Mouse (Mus musculus): ENCODE measurements around the gene Arid3a. TPM values are rescaled to one million over a fixed set of nuclear protein-coding genes. Genes with fewer than 3 reads are reported as not detected.

The Arid3a gene
- 2.3 TPM for polyA plus RNA-seq (2014; fragmentation: Illumina TruSeq; extraction: RNeasy Lipid Tissue Mini Kit (QIAGEN cat#74804); ENCODE audit: low replicate concordance)

GRCm38 (mm10) chr10:79926491-79927323 lies at the start of gene Arid3a:
Gene Arid3a (plus strand): TSS chr10:79927043.

DNA sequence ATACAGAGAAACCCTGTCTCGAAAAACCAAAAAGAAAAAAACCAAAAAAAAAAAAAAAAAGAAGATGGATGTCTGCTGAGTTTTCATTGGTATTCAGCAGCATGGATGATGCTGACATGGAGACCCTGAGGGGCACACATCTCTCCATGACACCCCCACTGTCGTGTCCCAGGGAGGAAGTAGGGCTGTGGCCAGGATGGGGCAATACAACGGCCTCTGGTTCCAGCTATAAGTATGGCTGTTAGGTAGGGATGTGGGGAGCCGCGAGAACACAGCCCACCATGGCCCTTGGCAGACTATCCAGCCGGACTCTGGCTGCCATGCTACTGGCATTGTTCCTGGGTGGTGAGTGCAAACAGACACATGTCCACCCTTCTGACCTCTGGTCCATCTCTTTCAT lies 40.8 kb upstream of the Arid3a start, which contains the start of gene Elane:
Gene Elane, plus strand, starts transcription at position 194 of the 400 bp plus-strand sequence.

GRCm38 (mm10) chr10:79890670-79891069 lies 36.2 kb upstream of the Arid3a start, which contains the start of gene Cfd:
Gene Cfd (plus strand): TSS chr10:79890853.

DNA sequence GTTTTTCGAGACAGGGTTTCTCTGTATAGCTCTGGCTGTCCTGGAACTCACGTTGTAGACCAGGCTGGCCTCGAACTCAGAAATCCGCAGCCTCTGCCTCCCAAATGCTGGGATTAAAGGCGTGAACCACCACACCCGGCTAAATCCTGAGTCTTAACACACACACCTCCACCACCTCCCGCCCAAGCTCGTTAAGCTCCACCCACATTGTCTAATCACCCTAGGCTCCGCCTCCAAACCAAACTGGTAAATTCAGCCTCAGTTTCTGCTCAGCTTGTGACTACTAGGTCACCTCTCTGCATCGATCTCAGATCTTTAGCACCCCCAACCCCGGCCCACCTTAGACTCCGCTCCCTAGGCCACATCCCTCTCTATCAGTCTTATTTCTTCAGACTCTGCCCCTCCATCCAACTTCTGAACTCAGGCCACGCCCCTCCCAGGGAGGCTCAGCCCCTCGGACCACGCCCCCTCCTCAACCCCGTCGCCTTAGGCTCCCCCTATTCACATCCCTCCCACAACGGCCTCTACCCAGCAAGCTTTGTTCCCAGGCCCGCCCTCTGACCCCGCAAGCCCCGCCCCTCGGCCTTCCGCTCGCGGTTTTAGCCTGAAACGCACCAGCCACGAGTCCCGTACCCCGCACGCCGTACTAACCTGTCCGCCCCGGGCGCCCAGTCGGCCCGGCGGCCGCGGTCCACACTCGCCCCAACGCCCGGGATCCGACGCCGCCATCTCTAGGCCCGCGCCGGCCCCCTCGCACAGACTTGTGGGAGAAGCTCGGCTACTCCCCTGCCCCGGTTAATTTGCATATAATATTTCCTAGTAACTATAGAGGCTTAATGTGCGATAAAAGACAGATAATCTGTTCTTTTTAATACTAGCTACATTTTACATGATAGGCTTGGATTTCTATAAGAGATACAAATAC lies 18.4 kb upstream of the Arid3a start, which contains the start of gene Med16:
Gene Med16, minus strand, starts transcription at position 757 of the 925 bp plus-strand sequence.

DNA sequence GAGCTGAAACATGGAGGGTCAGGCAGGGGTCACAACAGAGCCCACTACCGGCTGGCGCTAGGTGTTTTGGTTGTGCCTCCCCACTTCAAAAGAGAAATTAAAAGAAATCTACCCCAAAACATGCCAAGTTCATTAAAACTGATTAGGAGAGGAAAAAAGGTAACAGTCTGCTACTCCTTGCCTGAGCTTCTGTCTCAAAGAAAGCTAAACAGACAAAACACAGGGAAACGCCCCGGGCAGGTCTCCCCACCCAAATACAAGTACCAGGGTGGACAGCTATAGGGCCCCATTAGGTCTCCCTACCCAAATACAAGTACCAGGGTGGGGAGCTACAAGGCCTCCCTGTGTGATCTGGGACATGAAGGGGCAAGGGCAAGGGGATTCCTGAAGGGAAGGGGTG lies 16.3 kb upstream of the Arid3a start, which contains the start of gene Gm26602:
Gene Gm26602, plus strand, starts transcription at position 301 of the 400 bp plus-strand sequence.

DNA sequence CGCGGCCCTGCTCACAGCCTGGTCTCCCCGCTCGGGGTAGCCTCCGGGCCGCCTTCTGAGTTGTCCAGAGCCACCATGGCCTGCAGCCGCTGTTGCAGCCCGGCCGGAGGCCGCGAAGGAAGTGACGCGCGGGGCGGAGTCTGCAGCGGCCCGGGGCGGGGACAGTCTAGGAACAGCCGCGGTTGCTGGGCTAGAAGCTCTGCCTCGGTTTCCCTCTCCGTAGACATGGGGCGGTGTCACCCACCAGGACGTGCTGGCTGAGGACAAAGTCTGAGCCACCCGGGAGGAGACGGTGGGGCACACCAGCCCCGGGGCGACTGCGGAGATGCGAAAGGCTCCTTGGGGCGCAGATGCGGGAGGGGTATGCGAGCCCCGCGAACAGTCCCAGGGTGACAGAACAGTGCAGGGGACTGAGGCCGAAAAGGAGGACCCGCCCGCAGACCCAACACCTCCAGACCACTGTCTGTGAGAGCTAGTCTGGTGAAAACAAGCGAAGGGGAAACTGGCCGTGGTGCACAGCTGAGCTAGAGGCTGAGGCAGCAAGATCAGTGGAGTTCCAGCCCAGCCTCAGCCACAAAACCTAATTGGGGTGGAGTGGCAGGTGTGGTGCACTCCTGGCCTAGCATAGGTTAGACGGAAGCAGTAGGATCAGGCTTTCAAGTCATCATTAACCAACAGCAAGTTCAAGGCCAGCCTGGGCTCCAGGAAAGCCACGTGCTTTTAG lies 9.9 kb upstream of the Arid3a start, which contains the start of gene Kiss1r:
Gene Kiss1r, plus strand, starts transcription at position 164 of the 724 bp plus-strand sequence.

GRCm38 (mm10) chr10:79920958-79921535 lies 5.8 kb upstream of the Arid3a start, which contains the start of gene R3hdm4:
Gene R3hdm4 (minus strand): TSS chr10:79921208.

GRCm38 (mm10) chr10:79959847-79960601 lies 33.2 kb downstream of the Arid3a start, which contains the start of gene Wdr18:
Gene Wdr18 (plus strand): TSS chr10:79960152.

DNA sequence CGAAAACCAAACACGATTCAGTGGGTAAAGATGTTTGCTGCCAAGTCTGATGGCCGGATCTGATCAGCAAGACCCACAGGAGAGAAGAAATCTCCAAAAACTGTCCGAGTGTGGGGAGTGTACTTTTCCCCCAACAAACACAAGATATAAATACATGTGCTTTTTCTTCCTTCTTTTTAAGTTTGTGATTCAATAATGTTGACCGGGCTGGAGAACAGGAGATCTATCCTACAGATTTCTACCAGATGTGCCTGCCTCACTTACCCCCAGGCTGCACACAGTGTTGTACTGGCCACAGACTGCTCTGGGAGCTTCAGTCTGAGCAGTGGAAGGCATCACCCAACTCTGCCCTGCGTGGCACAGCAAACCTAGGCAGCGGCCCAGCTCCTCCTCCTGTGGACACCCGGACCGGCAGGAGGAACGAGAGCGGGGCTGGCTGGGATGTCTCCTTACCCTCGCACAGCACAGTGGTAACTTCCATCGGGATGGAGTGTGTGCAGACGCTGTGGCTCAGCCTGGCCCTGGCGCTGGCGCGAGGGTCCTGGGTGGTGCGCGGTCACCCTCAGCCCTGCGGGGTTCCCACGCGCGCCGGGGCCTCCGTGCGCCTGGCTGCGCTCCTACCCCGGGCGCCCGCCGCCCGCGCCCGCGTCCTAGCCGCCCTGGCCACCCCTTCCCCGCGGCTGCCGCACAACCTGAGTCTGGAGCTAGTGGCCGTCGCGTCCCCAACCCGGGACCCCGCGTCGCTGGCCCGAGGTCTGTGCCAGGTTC lies 43.8 kb downstream of the Arid3a start, which contains the start of gene Grin3b:
Gene Grin3b, plus strand, starts transcription at position 301 of the 768 bp plus-strand sequence.

DNA sequence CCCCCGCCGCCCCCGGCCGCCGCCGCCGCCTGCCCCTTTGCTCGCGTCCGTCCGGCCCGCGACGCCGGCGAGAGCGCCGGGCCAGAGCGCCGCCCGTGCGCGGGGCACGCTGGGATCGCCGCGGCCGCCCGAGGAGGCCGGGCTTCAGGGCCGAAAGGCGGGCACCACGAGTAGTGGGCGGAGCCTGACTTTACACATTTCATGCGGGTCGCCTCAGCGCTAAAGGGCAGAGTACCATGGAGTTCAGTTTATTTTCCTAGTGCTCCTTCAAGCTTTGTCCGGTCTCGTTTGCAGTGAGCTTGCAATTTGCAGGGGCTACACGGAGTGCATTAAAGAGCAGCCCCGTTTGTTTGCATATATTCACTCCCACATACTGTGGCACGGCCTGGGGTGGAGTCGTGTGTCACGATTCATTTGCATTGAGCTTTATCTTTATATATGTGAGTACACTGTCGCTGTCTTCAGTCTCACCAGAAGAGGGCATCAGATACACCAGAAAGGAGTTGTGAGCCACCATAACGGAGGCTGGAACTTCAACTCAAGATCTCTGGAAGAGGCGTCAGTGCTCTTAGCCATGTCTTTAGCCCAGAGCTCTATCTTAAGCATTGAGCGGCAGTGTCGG lies 57.5 kb downstream of the Arid3a start, which contains the start of gene Tmem259:
Gene Tmem259, minus strand, starts transcription at position 136 of the 622 bp plus-strand sequence.

DNA sequence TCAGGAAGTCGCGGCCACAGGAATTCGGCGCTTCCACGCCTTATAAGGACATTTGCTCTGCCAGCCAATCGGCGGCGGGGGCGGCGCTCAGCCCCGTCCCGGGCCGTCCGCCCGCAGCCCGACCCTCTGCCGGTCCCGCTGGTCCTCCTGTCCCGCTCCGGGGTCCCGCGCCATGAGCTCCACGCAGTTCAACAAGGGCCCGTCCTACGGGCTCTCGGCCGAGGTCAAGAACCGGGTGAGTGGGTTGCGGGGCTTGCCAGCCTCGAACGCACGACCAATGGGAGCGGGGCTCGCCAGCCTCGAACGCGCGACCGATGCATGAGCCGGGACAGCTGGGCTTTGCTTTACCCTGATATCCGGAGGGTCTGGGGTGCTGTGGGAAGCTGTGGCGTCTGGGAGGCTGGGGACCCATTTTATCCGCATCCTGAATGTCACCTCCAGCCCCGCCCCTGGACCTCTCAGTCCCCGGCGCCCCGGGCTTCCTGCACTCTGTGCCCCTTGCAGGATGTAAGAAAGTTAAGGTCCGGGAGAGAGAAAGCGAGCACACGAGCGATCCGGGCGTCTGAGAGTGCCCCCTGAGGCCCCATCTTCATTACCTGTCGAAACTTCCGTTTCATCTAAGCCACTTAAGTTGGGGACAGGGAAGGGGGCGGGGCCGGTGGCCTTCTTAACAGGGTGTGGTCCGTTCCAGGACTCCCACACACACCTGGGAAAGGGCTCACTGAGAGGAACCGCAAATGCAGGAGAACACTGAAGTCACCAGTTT lies 61.8 kb downstream of the Arid3a start, which contains the start of gene Cnn2:
Gene Cnn2, plus strand, starts transcription at position 79 of the 766 bp plus-strand sequence.

GRCm38 (mm10) chr10:79996272-79997033 lies 69.6 kb downstream of the Arid3a start, which contains the start of gene Abca7:
Gene Abca7 (plus strand): TSS chr10:79996494.

Other genes with a start within 250 kb of the Arid3a start
- not detected for gene Cdc34, start 244.8 kb upstream of the Arid3a start, polyA plus RNA-seq (2014; fragmentation: Illumina TruSeq; extraction: RNeasy Lipid Tissue Mini Kit (QIAGEN cat#74804); ENCODE audit: low replicate concordance)
- not detected for gene Gzmm, start 238.0 kb upstream of the Arid3a start, polyA plus RNA-seq (2014; fragmentation: Illumina TruSeq; extraction: RNeasy Lipid Tissue Mini Kit (QIAGEN cat#74804); ENCODE audit: low replicate concordance)
- gene Bsg, start 222.6 kb upstream of the Arid3a start, polyA plus RNA-seq (2014; fragmentation: Illumina TruSeq; extraction: RNeasy Lipid Tissue Mini Kit (QIAGEN cat#74804); ENCODE audit: low replicate concordance) = 328 TPM
- gene Hcn2, start 210.4 kb upstream of the Arid3a start, polyA plus RNA-seq (2014; fragmentation: Illumina TruSeq; extraction: RNeasy Lipid Tissue Mini Kit (QIAGEN cat#74804); ENCODE audit: low replicate concordance) = not detected
- not detected for gene Polrmt, start 180.5 kb upstream of the Arid3a start, polyA plus RNA-seq (2014; fragmentation: Illumina TruSeq; extraction: RNeasy Lipid Tissue Mini Kit (QIAGEN cat#74804); ENCODE audit: low replicate concordance)
- not detected for gene Fgf22, start 172.0 kb upstream of the Arid3a start, polyA plus RNA-seq (2014; fragmentation: Illumina TruSeq; extraction: RNeasy Lipid Tissue Mini Kit (QIAGEN cat#74804); ENCODE audit: low replicate concordance)
- gene Rnf126, start 160.1 kb upstream of the Arid3a start, polyA plus RNA-seq (2014; fragmentation: Illumina TruSeq; extraction: RNeasy Lipid Tissue Mini Kit (QIAGEN cat#74804); ENCODE audit: low replicate concordance) = 0.41 TPM
- 0.45 TPM for gene Fstl3, start 149.8 kb upstream of the Arid3a start, polyA plus RNA-seq (2014; fragmentation: Illumina TruSeq; extraction: RNeasy Lipid Tissue Mini Kit (QIAGEN cat#74804); ENCODE audit: low replicate concordance)
- gene Prss57, start 136.1 kb upstream of the Arid3a start, polyA plus RNA-seq (2014; fragmentation: Illumina TruSeq; extraction: RNeasy Lipid Tissue Mini Kit (QIAGEN cat#74804); ENCODE audit: low replicate concordance) = not detected
- not detected for gene Palm, start 133.5 kb upstream of the Arid3a start, polyA plus RNA-seq (2014; fragmentation: Illumina TruSeq; extraction: RNeasy Lipid Tissue Mini Kit (QIAGEN cat#74804); ENCODE audit: low replicate concordance)
- gene Misp, start 106.1 kb upstream of the Arid3a start, polyA plus RNA-seq (2014; fragmentation: Illumina TruSeq; extraction: RNeasy Lipid Tissue Mini Kit (QIAGEN cat#74804); ENCODE audit: low replicate concordance) = 3.9 TPM
- gene Ptbp1, start 72.6 kb upstream of the Arid3a start, polyA plus RNA-seq (2014; fragmentation: Illumina TruSeq; extraction: RNeasy Lipid Tissue Mini Kit (QIAGEN cat#74804); ENCODE audit: low replicate concordance) = 52.9 TPM
- gene Prtn3, start 52.6 kb upstream of the Arid3a start, polyA plus RNA-seq (2014; fragmentation: Illumina TruSeq; extraction: RNeasy Lipid Tissue Mini Kit (QIAGEN cat#74804); ENCODE audit: low replicate concordance) = not detected
- not detected for gene Plppr3, start 52.4 kb upstream of the Arid3a start, polyA plus RNA-seq (2014; fragmentation: Illumina TruSeq; extraction: RNeasy Lipid Tissue Mini Kit (QIAGEN cat#74804); ENCODE audit: low replicate concordance)
- gene Elane, start 40.8 kb upstream of the Arid3a start, polyA plus RNA-seq (2014; fragmentation: Illumina TruSeq; extraction: RNeasy Lipid Tissue Mini Kit (QIAGEN cat#74804); ENCODE audit: low replicate concordance) = not detected
- 0.67 TPM for gene Cfd, start 36.2 kb upstream of the Arid3a start, polyA plus RNA-seq (2014; fragmentation: Illumina TruSeq; extraction: RNeasy Lipid Tissue Mini Kit (QIAGEN cat#74804); ENCODE audit: low replicate concordance)
- 0.11 TPM for gene Med16, start 18.1 kb upstream of the Arid3a start, polyA plus RNA-seq (2014; fragmentation: Illumina TruSeq; extraction: RNeasy Lipid Tissue Mini Kit (QIAGEN cat#74804); ENCODE audit: low replicate concordance)
- gene Gm26602, start 16.2 kb upstream of the Arid3a start, polyA plus RNA-seq (2014; fragmentation: Illumina TruSeq; extraction: RNeasy Lipid Tissue Mini Kit (QIAGEN cat#74804); ENCODE audit: low replicate concordance) = not detected
- not detected for gene Kiss1r, start 10.1 kb upstream of the Arid3a start, polyA plus RNA-seq (2014; fragmentation: Illumina TruSeq; extraction: RNeasy Lipid Tissue Mini Kit (QIAGEN cat#74804); ENCODE audit: low replicate concordance)
- gene R3hdm4, start 5.8 kb upstream of the Arid3a start, polyA plus RNA-seq (2014; fragmentation: Illumina TruSeq; extraction: RNeasy Lipid Tissue Mini Kit (QIAGEN cat#74804); ENCODE audit: low replicate concordance) = 1.5 TPM
- gene Wdr18, start 33.1 kb downstream of the Arid3a start, polyA plus RNA-seq (2014; fragmentation: Illumina TruSeq; extraction: RNeasy Lipid Tissue Mini Kit (QIAGEN cat#74804); ENCODE audit: low replicate concordance) = 1.0 TPM
- not detected for gene Grin3b, start 43.7 kb downstream of the Arid3a start, polyA plus RNA-seq (2014; fragmentation: Illumina TruSeq; extraction: RNeasy Lipid Tissue Mini Kit (QIAGEN cat#74804); ENCODE audit: low replicate concordance)
- 0.45 TPM for gene Tmem259, start 57.3 kb downstream of the Arid3a start, polyA plus RNA-seq (2014; fragmentation: Illumina TruSeq; extraction: RNeasy Lipid Tissue Mini Kit (QIAGEN cat#74804); ENCODE audit: low replicate concordance)
- 1.9 TPM for gene Cnn2, start 61.5 kb downstream of the Arid3a start, polyA plus RNA-seq (2014; fragmentation: Illumina TruSeq; extraction: RNeasy Lipid Tissue Mini Kit (QIAGEN cat#74804); ENCODE audit: low replicate concordance)
- 0.11 TPM for gene Abca7, start 69.5 kb downstream of the Arid3a start, polyA plus RNA-seq (2014; fragmentation: Illumina TruSeq; extraction: RNeasy Lipid Tissue Mini Kit (QIAGEN cat#74804); ENCODE audit: low replicate concordance)
- 0.19 TPM for gene Arhgap45, start 89.6 kb downstream of the Arid3a start, polyA plus RNA-seq (2014; fragmentation: Illumina TruSeq; extraction: RNeasy Lipid Tissue Mini Kit (QIAGEN cat#74804); ENCODE audit: low replicate concordance)
- not detected for gene Polr2e, start 112.8 kb downstream of the Arid3a start, polyA plus RNA-seq (2014; fragmentation: Illumina TruSeq; extraction: RNeasy Lipid Tissue Mini Kit (QIAGEN cat#74804); ENCODE audit: low replicate concordance)
- gene Gpx4, start 120.1 kb downstream of the Arid3a start, polyA plus RNA-seq (2014; fragmentation: Illumina TruSeq; extraction: RNeasy Lipid Tissue Mini Kit (QIAGEN cat#74804); ENCODE audit: low replicate concordance) = 27.2 TPM
- 0.52 TPM for gene Sbno2, start 178.5 kb downstream of the Arid3a start, polyA plus RNA-seq (2014; fragmentation: Illumina TruSeq; extraction: RNeasy Lipid Tissue Mini Kit (QIAGEN cat#74804); ENCODE audit: low replicate concordance)
- 3.0 TPM for gene Stk11, start 188.8 kb downstream of the Arid3a start, polyA plus RNA-seq (2014; fragmentation: Illumina TruSeq; extraction: RNeasy Lipid Tissue Mini Kit (QIAGEN cat#74804); ENCODE audit: low replicate concordance)
- 1.8 TPM for gene Atp5d, start 211.6 kb downstream of the Arid3a start, polyA plus RNA-seq (2014; fragmentation: Illumina TruSeq; extraction: RNeasy Lipid Tissue Mini Kit (QIAGEN cat#74804); ENCODE audit: low replicate concordance)
- gene Cbarp, start 213.8 kb downstream of the Arid3a start, polyA plus RNA-seq (2014; fragmentation: Illumina TruSeq; extraction: RNeasy Lipid Tissue Mini Kit (QIAGEN cat#74804); ENCODE audit: low replicate concordance) = not detected
- gene Midn, start 221.2 kb downstream of the Arid3a start, polyA plus RNA-seq (2014; fragmentation: Illumina TruSeq; extraction: RNeasy Lipid Tissue Mini Kit (QIAGEN cat#74804); ENCODE audit: low replicate concordance) = 7.7 TPM
- gene Cirbp, start 238.9 kb downstream of the Arid3a start, polyA plus RNA-seq (2014; fragmentation: Illumina TruSeq; extraction: RNeasy Lipid Tissue Mini Kit (QIAGEN cat#74804); ENCODE audit: low replicate concordance) = 12.5 TPM
- gene 1600002K03Rik, start 245.9 kb downstream of the Arid3a start, polyA plus RNA-seq (2014; fragmentation: Illumina TruSeq; extraction: RNeasy Lipid Tissue Mini Kit (QIAGEN cat#74804); ENCODE audit: low replicate concordance) = not detected

All from small intestine, adult 10 weeks (tissue).